Mouse (Mus musculus): ENCODE data around the gene Ly6g5b. TPM values are rescaled to one million over a fixed set of nuclear protein-coding genes. Genes with fewer than 3 reads are reported as not detected.

The Ly6g5b gene
- polyA plus RNA-seq, 1 experiment from 2014 or later: 0.81 TPM

Other genes with a start within 250 kb of the Ly6g5b start
- gene Zbtb12, start 235.9 kb downstream of the Ly6g5b start, polyA plus RNA-seq (2015; fragmentation: Nextera tagmentation; extraction: Ambion mirVana): 0.99 and 1.2 TPM in 2 replicates
- not detected in 2 replicates for gene Gm20547, start 233.4 kb downstream of the Ly6g5b start, polyA plus RNA-seq (2015; fragmentation: Nextera tagmentation; extraction: Ambion mirVana)
- gene C2, start 217.2 kb downstream of the Ly6g5b start, polyA plus RNA-seq (2015; fragmentation: Nextera tagmentation; extraction: Ambion mirVana): 7.5 and 11.8 TPM in 2 replicates
- gene Ehmt2, start 217.0 kb downstream of the Ly6g5b start, polyA plus RNA-seq (2015; fragmentation: Nextera tagmentation; extraction: Ambion mirVana): 26.6 and 32.9 TPM in 2 replicates
- gene Slc44a4, start 201.0 kb downstream of the Ly6g5b start, polyA plus RNA-seq (2015; fragmentation: Nextera tagmentation; extraction: Ambion mirVana): 0.08 and 0.25 TPM in 2 replicates
- 15.6 and 21.0 TPM in 2 replicates for gene Neu1, start 184.2 kb downstream of the Ly6g5b start, polyA plus RNA-seq (2015; fragmentation: Nextera tagmentation; extraction: Ambion mirVana)
- gene Hspa1b, start 156.2 kb downstream of the Ly6g5b start, polyA plus RNA-seq (2015; fragmentation: Nextera tagmentation; extraction: Ambion mirVana): 0.13 and 0.32 TPM in 2 replicates
- gene Gm20481, start 145.5 kb downstream of the Ly6g5b start, polyA plus RNA-seq (2015; fragmentation: Nextera tagmentation; extraction: Ambion mirVana): not detected in 2 replicates
- 1.7 and 1.8 TPM in 2 replicates for gene Hspa1a, start 143.3 kb downstream of the Ly6g5b start, polyA plus RNA-seq (2015; fragmentation: Nextera tagmentation; extraction: Ambion mirVana)
- 0.23 and 0.30 TPM in 2 replicates for gene Hspa1l, start 142.7 kb downstream of the Ly6g5b start, polyA plus RNA-seq (2015; fragmentation: Nextera tagmentation; extraction: Ambion mirVana)
- 138 and 160 TPM in 2 replicates for gene Lsm2, start 133.6 kb downstream of the Ly6g5b start, polyA plus RNA-seq (2015; fragmentation: Nextera tagmentation; extraction: Ambion mirVana)
- gene Vars, start 114.4 kb downstream of the Ly6g5b start, polyA plus RNA-seq (2015; fragmentation: Nextera tagmentation; extraction: Ambion mirVana): 104 and 108 TPM in 2 replicates
- gene Vwa7, start 98.8 kb downstream of the Ly6g5b start, polyA plus RNA-seq (2015; fragmentation: Nextera tagmentation; extraction: Ambion mirVana): 0.40 and 0.49 TPM in 2 replicates
- 19.7 and 23.0 TPM in 2 replicates for gene Sapcd1, start 87.4 kb downstream of the Ly6g5b start, polyA plus RNA-seq (2015; fragmentation: Nextera tagmentation; extraction: Ambion mirVana)
- gene Msh5, start 68.7 kb downstream of the Ly6g5b start, polyA plus RNA-seq (2015; fragmentation: Nextera tagmentation; extraction: Ambion mirVana): 6.9 and 8.1 TPM in 2 replicates
- gene Clic1, start 65.5 kb downstream of the Ly6g5b start, polyA plus RNA-seq (2015; fragmentation: Nextera tagmentation; extraction: Ambion mirVana): 245 and 258 TPM in 2 replicates
- 52.0 and 69.5 TPM in 2 replicates for gene Ddah2, start 56.4 kb downstream of the Ly6g5b start, polyA plus RNA-seq (2015; fragmentation: Nextera tagmentation; extraction: Ambion mirVana)
- gene Ly6g6c, start 50.0 kb downstream of the Ly6g5b start, polyA plus RNA-seq (2015; fragmentation: Nextera tagmentation; extraction: Ambion mirVana): 0.17 TPM in 1 of 2 replicates, not detected in the other
- gene Mpig6b, start 49.2 kb downstream of the Ly6g5b start, polyA plus RNA-seq (2015; fragmentation: Nextera tagmentation; extraction: Ambion mirVana): 2.5 and 3.1 TPM in 2 replicates
- 0.23 and 0.47 TPM in 2 replicates for gene Ly6g6e, start 38.5 kb downstream of the Ly6g5b start, polyA plus RNA-seq (2015; fragmentation: Nextera tagmentation; extraction: Ambion mirVana)
- gene Ly6g6d, start 37.4 kb downstream of the Ly6g5b start, polyA plus RNA-seq (2015; fragmentation: Nextera tagmentation; extraction: Ambion mirVana): 1.2 and 2.1 TPM in 2 replicates
- 1.4 and 2.2 TPM in 2 replicates for gene Ly6g6f, start 29.8 kb downstream of the Ly6g5b start, polyA plus RNA-seq (2015; fragmentation: Nextera tagmentation; extraction: Ambion mirVana)
- 101 and 108 TPM in 2 replicates for gene Abhd16a, start 26.2 kb downstream of the Ly6g5b start, polyA plus RNA-seq (2015; fragmentation: Nextera tagmentation; extraction: Ambion mirVana)
- not detected in 2 replicates for gene Ly6g5c, start 7.1 kb downstream of the Ly6g5b start, polyA plus RNA-seq (2015; fragmentation: Nextera tagmentation; extraction: Ambion mirVana)
- gene Gpank1, start 6.0 kb upstream of the Ly6g5b start, polyA plus RNA-seq (2015; fragmentation: Nextera tagmentation; extraction: Ambion mirVana): 19.0 and 20.3 TPM in 2 replicates
- gene Csnk2b, start 6.6 kb upstream of the Ly6g5b start, polyA plus RNA-seq (2015; fragmentation: Nextera tagmentation; extraction: Ambion mirVana): 191 and 199 TPM in 2 replicates
- gene D17H6S53E, start 10.9 kb upstream of the Ly6g5b start, polyA plus RNA-seq (2015; fragmentation: Nextera tagmentation; extraction: Ambion mirVana): 6.7 and 8.1 TPM in 2 replicates
- gene Apom, start 16.6 kb upstream of the Ly6g5b start, polyA plus RNA-seq (2015; fragmentation: Nextera tagmentation; extraction: Ambion mirVana): 0.17 and 0.64 TPM in 2 replicates
- gene Bag6, start 19.8 kb upstream of the Ly6g5b start, polyA plus RNA-seq (2015; fragmentation: Nextera tagmentation; extraction: Ambion mirVana): 31.2 and 32.4 TPM in 2 replicates
- 85.1 and 90.0 TPM in 2 replicates for gene Prrc2a, start 49.5 kb upstream of the Ly6g5b start, polyA plus RNA-seq (2015; fragmentation: Nextera tagmentation; extraction: Ambion mirVana)
- 36.5 and 52.2 TPM in 2 replicates for gene Aif1, start 60.6 kb upstream of the Ly6g5b start, polyA plus RNA-seq (2015; fragmentation: Nextera tagmentation; extraction: Ambion mirVana)
- gene Lst1, start 73.0 kb upstream of the Ly6g5b start, polyA plus RNA-seq (2015; fragmentation: Nextera tagmentation; extraction: Ambion mirVana): 93.5 and 134 TPM in 2 replicates
- 24.4 and 36.4 TPM in 2 replicates for gene Ltb, start 79.0 kb upstream of the Ly6g5b start, polyA plus RNA-seq (2015; fragmentation: Nextera tagmentation; extraction: Ambion mirVana)
- gene Tnf, start 86.6 kb upstream of the Ly6g5b start, polyA plus RNA-seq (2015; fragmentation: Nextera tagmentation; extraction: Ambion mirVana): 1.7 and 2.2 TPM in 2 replicates
- 0.17 and 0.79 TPM in 2 replicates for gene Lta, start 89.9 kb upstream of the Ly6g5b start, polyA plus RNA-seq (2015; fragmentation: Nextera tagmentation; extraction: Ambion mirVana)
- 0.82 and 2.5 TPM in 2 replicates for gene Gm16181, start 105.4 kb upstream of the Ly6g5b start, polyA plus RNA-seq (2015; fragmentation: Nextera tagmentation; extraction: Ambion mirVana)
- 2.3 and 2.4 TPM in 2 replicates for gene Atp6v1g2, start 118.2 kb upstream of the Ly6g5b start, polyA plus RNA-seq (2015; fragmentation: Nextera tagmentation; extraction: Ambion mirVana)
- 7.3 and 8.5 TPM in 2 replicates for gene Nfkbil1, start 120.4 kb upstream of the Ly6g5b start, polyA plus RNA-seq (2015; fragmentation: Nextera tagmentation; extraction: Ambion mirVana)
- 195 TPM in 2 replicates for gene Ddx39b, start 126.3 kb upstream of the Ly6g5b start, polyA plus RNA-seq (2015; fragmentation: Nextera tagmentation; extraction: Ambion mirVana)
- 356 and 410 TPM in 2 replicates for gene H2-D1, start 147.3 kb upstream of the Ly6g5b start, polyA plus RNA-seq (2015; fragmentation: Nextera tagmentation; extraction: Ambion mirVana)
- gene H2-Q1, start 205.0 kb upstream of the Ly6g5b start, polyA plus RNA-seq (2015; fragmentation: Nextera tagmentation; extraction: Ambion mirVana): 0.05 TPM in 1 of 2 replicates, not detected in the other
- 0.10 and 0.35 TPM in 2 replicates for gene H2-Q2, start 226.8 kb upstream of the Ly6g5b start, polyA plus RNA-seq (2015; fragmentation: Nextera tagmentation; extraction: Ambion mirVana)